Mouse (Mus musculus) forebrain, postnatal 0 days (tissue): ENCODE data around the gene Pcsk5. TPM values are rescaled to one million over a fixed set of nuclear protein-coding genes. Genes with fewer than 3 reads are reported as not detected.

Experiments used
- ATAC-seq: fragments of 200-750 bp; cut with Nextera tagmentation; 2 replicates; pipeline ENCODE4 v1.8.0; 2017; ENCODE audit warnings: mild to moderate bottlenecking, moderate library complexity
- DNase-seq: peaks from one replicate; pipeline ENCODE4 v3.0.0-alpha.2; 2015
- H3K27ac ChIP-seq: fragments of 300-500 bp; sonication (generic); 2 replicates; pipeline ENCODE4 v1.5.1; 2014; ENCODE audit warnings: low read depth, mild to moderate bottlenecking, antibody characterized with exemption, low read length, moderate library complexity, mixed read lengths
- H3K27me3 ChIP-seq: fragments of 300-500 bp; sonication (generic); 2 replicates; pipeline ENCODE4 v1.6.1; 2014; ENCODE audit warnings: mild to moderate bottlenecking, low read length, mixed read lengths; ENCODE audit not compliant: insufficient read depth
- H3K36me3 ChIP-seq: fragments of 300-500 bp; sonication (generic); 2 replicates; pipeline ENCODE4 v1.6.1; 2014; ENCODE audit warnings: mild to moderate bottlenecking, moderate library complexity; ENCODE audit not compliant: insufficient read depth
- H3K4me1 ChIP-seq: fragments of 300-500 bp; sonication (generic); 2 replicates; pipeline ENCODE4 v1.6.1; 2014; ENCODE audit warnings: antibody characterized with exemption; ENCODE audit not compliant: insufficient read depth
- H3K4me2 ChIP-seq: fragments of 300-500 bp; sonication (generic); 2 replicates; pipeline ENCODE4 v1.6.1; 2014; ENCODE audit warnings: low read depth, mild to moderate bottlenecking, moderate library complexity
- H3K4me3 ChIP-seq: fragments of 300-500 bp; sonication (generic); 2 replicates; pipeline ENCODE4 v1.5.1; 2014; ENCODE audit warnings: low read depth, low read length, mixed read lengths
- H3K9ac ChIP-seq: fragments of 300-500 bp; sonication (generic); 2 replicates; pipeline ENCODE4 v1.6.1; 2014; ENCODE audit warnings: mild to moderate bottlenecking
- H3K9me3 ChIP-seq: fragments of 300-500 bp; sonication (generic); 2 replicates; pipeline ENCODE4 v1.6.1; 2016; ENCODE audit warnings: low read length
- CTCF ChIP-seq: sonication (generic); IDR thresholded peaks from 2 replicates; pipeline ENCODE4 v1.5.1; 2016; ENCODE audit warnings: antibody characterized with exemption, control low read depth, low read depth
- WGBS: fragments of 180-500 bp; shearing (Covaris S2); extraction: QIAGEN DNeasy Blood & Tissue Kit; methylation state at CpG from one replicate; pipeline ENCODE4 v1.1.7; 2014; 5-methylcytosine and 5-hydroxymethylcytosine counted together
- polyA plus RNA-seq: library from polyadenylated mRNA; unstranded; fragments of >200 nt; fragmentation: Nextera tagmentation; extraction: Ambion mirVana; gene quantifications from 2 replicates; pipeline ENCODE4 v1.2.1, GENCODE M21; 2015
- total RNA-seq: library from RNA; depleted of rRNA; stranded (reverse); fragments of >200 nt; gene quantifications from 2 replicates; pipeline ENCODE4 v1.2.3, GENCODE M21; 2014

The Pcsk5 gene
- total and polyA plus RNA-seq, 2 experiments from 2014 or later = 11.2 to 15.1 TPM

DNA sequence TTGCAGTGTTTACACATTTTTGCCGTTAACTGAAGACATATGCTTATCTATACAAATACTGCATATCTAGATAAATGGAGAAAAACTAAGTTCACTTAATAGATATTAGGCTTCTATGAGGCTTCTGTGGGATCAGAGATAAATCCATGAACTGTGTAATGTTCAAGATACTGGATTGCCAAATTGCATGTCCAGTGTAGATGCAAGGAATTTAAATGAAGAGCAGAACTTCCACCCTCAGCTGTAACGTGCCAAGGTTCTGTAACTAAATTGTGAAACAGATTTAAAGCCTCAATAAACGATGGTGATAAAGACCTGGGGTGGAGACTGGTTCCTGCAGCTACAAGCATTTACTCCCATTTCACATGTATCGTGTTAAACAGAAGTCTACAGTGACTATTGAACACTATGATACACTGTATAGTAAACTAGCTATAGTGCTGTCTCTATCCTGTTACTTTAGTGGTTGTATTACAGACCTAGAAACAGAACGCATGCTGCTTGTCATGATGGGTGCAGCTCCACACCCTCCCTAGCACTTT is 23.9 kb downstream of the Pcsk5 start:
- no peak for DNase-seq
- Histone ChIP-seq H3K9me3 (no peaks in the 10 kb centered on the region), H3K27me3 (no peaks in the 10 kb centered on the region), H3K4me1 (no peaks in the 10 kb centered on the region), H3K4me3 (no peak overlapping the region), H3K4me2 (no peak overlapping the region), H3K9ac (no peak overlapping the region), H3K27ac (no peak overlapping the region), H3K36me3 (no peaks in the 10 kb centered on the region)
- 78% methylated on average over 5 of the region's 5 CpGs for WGBS
- ATAC-seq = no peak
- TF ChIP-seq CTCF = no peak

DNA sequence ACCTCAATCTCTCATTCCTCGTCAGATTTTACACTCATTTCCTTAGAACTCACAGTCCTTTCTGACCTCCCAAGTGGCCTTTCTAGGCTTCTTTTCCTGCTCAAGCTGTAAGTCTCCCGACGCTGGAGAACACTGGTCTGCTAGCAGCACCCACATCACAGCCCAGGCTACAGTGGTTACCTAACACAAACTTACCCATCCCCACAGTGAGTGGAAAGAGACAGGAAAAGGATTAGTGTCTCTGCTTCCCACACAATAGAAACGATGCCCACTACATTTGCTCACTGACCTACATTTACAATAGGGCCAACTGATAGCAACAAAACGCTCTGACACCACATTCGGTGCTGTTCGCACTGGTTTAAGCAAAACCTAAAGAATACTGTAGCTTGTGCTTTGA is 24.8 kb downstream of the Pcsk5 start:
- 66% methylated on average over 7 of the region's 7 CpGs for WGBS
- Histone ChIP-seq H3K4me2 (no peak overlapping the region), H3K9me3 (no peaks in the 10 kb centered on the region), H3K36me3 (no peaks in the 10 kb centered on the region), H3K27me3 (no peaks in the 10 kb centered on the region), H3K4me3 (no peak overlapping the region), H3K4me1 (no peaks in the 10 kb centered on the region), H3K27ac (no peak overlapping the region), H3K9ac (no peak overlapping the region)
- ATAC-seq (no peak), DNase-seq (no peak)
- TF ChIP-seq CTCF = no peak

DNA sequence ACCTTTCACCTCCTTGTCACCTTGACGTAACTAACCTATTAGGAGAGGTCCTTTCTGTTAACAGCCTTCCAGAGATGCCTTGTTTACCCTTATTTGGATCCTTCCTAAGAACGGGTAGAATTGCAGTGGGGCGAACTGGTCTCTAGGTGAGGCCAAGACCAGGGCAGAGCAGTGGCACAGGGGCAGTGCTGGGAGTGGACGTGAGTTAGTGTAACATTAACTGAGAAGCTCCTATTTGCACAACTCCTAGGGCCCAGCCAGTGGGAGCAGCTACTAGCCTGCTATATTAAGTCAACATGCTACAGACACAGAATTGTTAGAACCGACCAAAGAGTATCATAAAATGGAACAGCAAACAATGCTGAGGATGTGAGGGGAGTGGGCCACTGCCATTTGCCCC is 30.8 kb downstream of the Pcsk5 start:
- no peak for DNase-seq
- no peaks in the 10 kb centered on the region for H3K36me3 ChIP-seq
- no peak overlapping the region for H3K9ac ChIP-seq
- no peak overlapping the region for H3K4me2 ChIP-seq
- no peak for TF ChIP-seq CTCF
- no peaks in the 10 kb centered on the region for H3K9me3 ChIP-seq
- no peaks in the 10 kb centered on the region for H3K4me1 ChIP-seq
- no peak for ATAC-seq
- H3K4me3 ChIP-seq = no peak overlapping the region
- H3K27ac ChIP-seq = no peak overlapping the region
- no peaks in the 10 kb centered on the region for H3K27me3 ChIP-seq
- WGBS = 92% methylated on average over 5 of the region's 5 CpGs

DNA sequence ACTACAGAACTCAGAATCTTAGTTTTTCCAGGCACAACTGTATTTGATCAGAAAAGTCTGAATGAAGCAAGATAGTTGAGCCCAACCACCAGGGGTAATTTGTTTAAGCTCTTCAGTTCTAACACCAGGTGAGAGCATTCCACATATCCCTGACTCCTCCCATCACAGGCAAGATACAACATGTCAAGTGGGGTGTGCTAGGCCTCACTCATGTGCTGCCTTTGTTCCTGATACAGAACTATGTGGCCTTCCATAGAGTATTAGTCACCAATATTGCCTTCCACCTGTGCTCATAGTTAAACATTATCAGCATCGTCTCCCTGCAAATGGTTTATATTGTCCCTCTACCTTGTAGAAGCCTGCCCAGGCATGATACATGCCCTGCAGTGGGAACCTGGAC is 36.6 kb downstream of the Pcsk5 start:
- Histone ChIP-seq H3K4me1 (no peaks in the 10 kb centered on the region), H3K27me3 (no peaks in the 10 kb centered on the region), H3K4me2 (no peak overlapping the region), H3K27ac (no peak overlapping the region), H3K4me3 (no peak overlapping the region), H3K9me3 (no peaks in the 10 kb centered on the region), H3K9ac (no peak overlapping the region), H3K36me3 (no peaks in the 10 kb centered on the region)
- TF ChIP-seq CTCF = no peak
- no peak for DNase-seq
- no peak for ATAC-seq
- 85% methylated on average over 1 of the region's 1 CpGs for WGBS

DNA sequence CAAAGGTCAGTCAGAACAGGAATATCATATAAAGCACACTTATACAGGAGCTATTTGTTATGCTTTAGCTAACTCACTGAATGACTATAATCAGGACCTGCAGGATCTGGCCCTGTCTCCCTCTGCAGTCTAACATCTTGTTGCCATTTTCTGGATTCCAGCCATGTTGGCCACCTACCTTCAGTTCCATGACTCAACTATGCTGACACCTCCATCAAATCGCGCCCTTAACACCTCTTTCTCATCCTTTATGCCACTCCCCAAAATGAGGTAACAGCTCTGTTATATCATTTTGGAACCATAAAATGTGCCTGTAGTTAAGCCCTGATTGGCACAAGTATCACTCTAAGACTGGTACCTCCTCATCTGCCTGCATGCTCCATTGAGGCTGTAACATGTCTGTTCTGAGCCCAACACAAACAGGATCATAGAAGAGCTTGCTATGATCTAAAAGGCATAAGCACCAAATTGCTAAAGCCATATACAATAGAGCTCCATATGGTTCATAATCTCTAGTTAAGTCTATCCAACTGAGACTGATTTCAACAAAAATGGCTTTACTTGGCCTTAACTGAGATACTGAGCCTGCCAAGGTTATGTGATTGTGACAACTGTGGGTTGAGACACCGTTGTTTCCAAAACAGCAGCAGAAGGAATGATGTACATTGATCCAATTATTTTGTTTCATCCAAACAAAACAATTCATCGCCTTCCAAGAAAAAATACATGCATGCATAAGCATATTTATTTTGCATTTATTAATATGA is 37.8 kb downstream of the Pcsk5 start:
- Histone ChIP-seq H3K27ac (no peak overlapping the region), H3K4me2 (no peak overlapping the region), H3K9ac (no peak overlapping the region), H3K36me3 (no peaks in the 10 kb centered on the region), H3K4me3 (no peak overlapping the region), H3K27me3 (no peaks in the 10 kb centered on the region), H3K9me3 (no peaks in the 10 kb centered on the region), H3K4me1 (no peaks in the 10 kb centered on the region)
- ATAC-seq = no peak
- no peak for DNase-seq
- TF ChIP-seq CTCF = no peak
- 72% methylated on average over 4 of the region's 4 CpGs for WGBS

DNA sequence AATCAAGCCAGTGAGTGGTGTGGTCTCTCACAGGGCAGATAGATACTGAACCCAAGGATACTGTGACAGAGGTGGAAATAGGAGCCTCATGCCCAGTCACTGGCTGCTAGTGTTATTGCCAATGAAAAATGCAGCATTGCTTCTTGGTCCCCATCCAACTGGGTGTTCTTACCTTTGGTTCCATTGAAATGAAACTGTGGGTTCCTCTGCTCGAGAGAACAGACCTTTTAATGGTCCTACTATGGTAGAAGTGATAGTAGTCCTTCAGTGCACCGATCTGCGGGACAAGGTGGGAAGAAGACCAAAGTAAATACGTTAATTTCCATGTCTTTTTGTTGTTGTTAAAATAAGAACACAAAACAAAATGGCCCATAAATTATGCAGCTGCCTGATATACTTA is 44.0 kb downstream of the Pcsk5 start:
- no peak overlapping the region for H3K9ac ChIP-seq
- no peak for TF ChIP-seq CTCF
- H3K4me3 ChIP-seq = no peak overlapping the region
- H3K4me2 ChIP-seq = no peak overlapping the region
- no peaks in the 10 kb centered on the region for H3K27me3 ChIP-seq
- 87% methylated on average over 4 of the region's 4 CpGs for WGBS
- no peaks in the 10 kb centered on the region for H3K4me1 ChIP-seq
- ATAC-seq = no peak
- H3K27ac ChIP-seq = no peak overlapping the region
- DNase-seq = no peak
- no peaks in the 10 kb centered on the region for H3K36me3 ChIP-seq
- H3K9me3 ChIP-seq = no peaks in the 10 kb centered on the region

DNA sequence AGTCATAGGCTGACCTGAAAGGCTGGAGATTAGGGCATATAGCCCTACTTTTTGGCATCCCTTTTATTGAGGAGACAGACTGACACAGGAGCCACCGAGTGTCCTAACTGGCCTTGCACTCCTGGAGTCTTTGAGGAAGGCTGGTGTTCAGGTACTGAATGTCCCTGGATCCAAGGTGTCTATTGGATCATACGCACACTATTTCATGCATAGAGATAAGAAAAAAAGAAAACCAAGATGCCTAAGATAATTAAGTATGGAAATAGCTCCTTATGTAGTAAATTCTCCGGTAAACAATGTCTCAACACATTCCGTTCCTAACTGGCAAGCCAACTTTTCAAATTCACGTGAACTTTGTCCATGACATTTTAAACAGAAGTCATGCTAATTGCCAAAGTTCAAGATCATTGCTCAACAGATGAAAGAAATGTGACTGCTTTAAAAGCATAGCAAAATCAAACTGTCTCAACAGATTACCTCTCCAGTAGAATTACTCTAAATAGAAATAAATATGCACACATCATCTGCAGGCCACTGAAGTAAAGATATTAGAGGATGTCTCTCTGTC is 45.9 kb downstream of the Pcsk5 start:
- no peaks in the 10 kb centered on the region for H3K27me3 ChIP-seq
- H3K9ac ChIP-seq = no peak overlapping the region
- no peak for TF ChIP-seq CTCF
- no peak overlapping the region for H3K4me2 ChIP-seq
- H3K27ac ChIP-seq = no peak overlapping the region
- H3K4me3 ChIP-seq = no peak overlapping the region
- ATAC-seq = no peak
- WGBS = 88% methylated on average over 5 of the region's 5 CpGs
- no peaks in the 10 kb centered on the region for H3K4me1 ChIP-seq
- H3K36me3 ChIP-seq = no peaks in the 10 kb centered on the region
- no peaks in the 10 kb centered on the region for H3K9me3 ChIP-seq
- DNase-seq = no peak
